Mouse (Mus musculus) embryo, embryonic 10.5 days (tissue): ENCODE data around the gene Vat1l.

Source experiments
- DNase-seq: peaks from one replicate; pipeline ENCODE4 v3.0.0-alpha.2; 2015; ENCODE audit warnings: low spot score

Vat1l gene

GRCm38 (mm10) chr8:114398326-114398725 lies 192.9 kb downstream of the Vat1l start:
- DNase-seq: no peak

GRCm38 (mm10) chr8:114399273-114399672 lies 193.9 kb downstream of the Vat1l start:
- no peak for DNase-seq

- no peak for DNase-seq
Observed at GRCm38 (mm10) chr8:114401679-114402078, 196.3 kb downstream of the Vat1l start.

- DNase-seq: no peak
Observed at GRCm38 (mm10) chr8:114411421-114411820, 206.0 kb downstream of the Vat1l start.

- DNase-seq: no peak
Observed at GRCm38 (mm10) chr8:114417786-114418185, 212.4 kb downstream of the Vat1l start, which contains the start of gene Clec3a. Clec3a (plus strand) TSS chr8:114418086.

GRCm38 (mm10) chr8:114418486-114418885 lies 213.1 kb downstream of the Vat1l start:
- no peak for DNase-seq

- no peak for DNase-seq
Observed at GRCm38 (mm10) chr8:114418904-114419303, 213.5 kb downstream of the Vat1l start.

- DNase-seq: no peak
Observed at GRCm38 (mm10) chr8:114421544-114421943, 216.1 kb downstream of the Vat1l start.
